Mouse (Mus musculus) E14TG2a.4 (cell line): ENCODE data around the gene E2f7.

Experiments used
- CTCF ChIP-seq: conservative IDR thresholded peaks from 2 replicates; pipeline ENCODE4 v1.5.1; 2014; ENCODE audit warnings: low read length
- NANOG ChIP-seq: IDR thresholded peaks from 2 replicates; pipeline ENCODE4 v1.6.1; 2014; ENCODE audit warnings: borderline replicate concordance, low read length, mixed read lengths

- TF ChIP-seq CTCF (no peak), NANOG (no peak)
Observed at GRCm38 (mm10) chr10:110701276-110701675, 44.0 kb upstream of the E2f7 start.
